Mouse (Mus musculus) yolk sac, embryonic 10.5 days (tissue): ENCODE measurements at regions not wholly inside any gene's neighbourhood (a gene's known extent, or its start where the extent isn't known, plus 50 kb on each side); places are given as distances from the start of the nearest gene placed in this dataset.
"Not testable (repeated sequence)": the region's sequence is repeated elsewhere in the genome, so short reads cannot be mapped to it uniquely, and the experiment has no call there.

ENCODE experiments used
- DNase-seq: peaks from one replicate; pipeline ENCODE4 v3.0.0-alpha.2; 2017; ENCODE audit warnings: low spot score

- DNase-seq: no peak
Measured at GRCm38 (mm10) chr11:16649599-16649998, 102.4 kb upstream of the Egfr start.

- DNase-seq: no peak
Measured at GRCm38 (mm10) chr11:16663806-16664205, 88.2 kb upstream of the Egfr start.

- DNase-seq: no peak
Measured at GRCm38 (mm10) chr11:16669453-16670251, 82.4 kb upstream of the Egfr start.

GRCm38 (mm10) chr11:16670282-16670681 lies 81.7 kb upstream of the Egfr start:
- DNase-seq: no peak

- DNase-seq: not testable (repeated sequence)
Measured at GRCm38 (mm10) chr11:16675951-16676350, 76.1 kb upstream of the Egfr start.

- DNase-seq: no peak
Measured at GRCm38 (mm10) chr11:16683538-16683937, 68.5 kb upstream of the Egfr start.

GRCm38 (mm10) chr11:16695596-16695995 lies 56.4 kb upstream of the Egfr start:
- DNase-seq: no peak

- DNase-seq: no peak
Measured at GRCm38 (mm10) chr11:16696787-16697186, 55.2 kb upstream of the Egfr start.

GRCm38 (mm10) chr11:16701826-16702225 lies 50.2 kb upstream of the Egfr start:
- no peak for DNase-seq
